Mouse (Mus musculus) embryo, embryonic 10.5 days (tissue): ENCODE results near the gene 4930438A08Rik.
A peak's percentile ranks its signal among the peaks of the same experiment; 100 is the strongest.

Experiments
- DNase-seq: peaks from one replicate; pipeline ENCODE4 v3.0.0-alpha.2; 2015; ENCODE audit warnings: low spot score

The 4930438A08Rik gene

GRCm38 (mm10) chr11:58323570-58324340 lies 49.2 kb downstream of the 4930438A08Rik start:
- DNase-seq: no peak

- no peak for DNase-seq
Measured at GRCm38 (mm10) chr11:58324614-58325229, 50.1 kb downstream of the 4930438A08Rik start.

GRCm38 (mm10) chr11:58326781-58327180 lies 52.2 kb downstream of the 4930438A08Rik start:
- no peak for DNase-seq

GRCm38 (mm10) chr11:58329906-58330275 lies 55.3 kb downstream of the 4930438A08Rik start:
- no peak for DNase-seq

GRCm38 (mm10) chr11:58330276-58331148 lies 55.9 kb downstream of the 4930438A08Rik start, which contains the start of the genes Zfp672 and Sh3bp5l:
Gene Zfp672 (minus strand): TSS chr11:58330339.
Gene Sh3bp5l (plus strand): TSS chr11:58330724.
- peak; percentile 97 for DNase-seq

GRCm38 (mm10) chr11:58331149-58331495 lies 56.5 kb downstream of the 4930438A08Rik start:
- DNase-seq: no peak

GRCm38 (mm10) chr11:58331546-58331945 lies 56.9 kb downstream of the 4930438A08Rik start:
- no peak for DNase-seq

GRCm38 (mm10) chr11:58334746-58335145 lies 60.1 kb downstream of the 4930438A08Rik start:
- DNase-seq: no peak
